Mouse (Mus musculus) CH12.LX (cell line): ENCODE data around the gene Gon7. TPM values are rescaled to one million over a fixed set of nuclear protein-coding genes. Genes with fewer than 3 reads are reported as not detected.

ENCODE experiments used
- DNase-seq: peaks from one replicate; pipeline ENCODE4 v3.0.0-alpha.2; 2013; ENCODE audit errors: extremely low read depth
- H3K27ac ChIP-seq: 2 replicates; pipeline ENCODE4 v1.5.1; 2012; ENCODE audit warnings: low read depth, mild to moderate bottlenecking, control low read depth, moderate library complexity; ENCODE audit not compliant: insufficient read depth
- H3K27me3 ChIP-seq: replicated peaks from 2 replicates; pipeline ENCODE3; 2012; ENCODE audit warnings: inconsistent platforms
- H3K36me3 ChIP-seq, 2 experiments: replicated peaks in 1 of 2; 2 replicates each; pipeline versions ENCODE3 to v1.6.1; 2012; ENCODE audit warnings: inconsistent platforms in 1 of 2, low read length in 1 of 2, mild to moderate bottlenecking in 1 of 2, mixed read lengths in 1 of 2, moderate library complexity in 1 of 2; ENCODE audit not compliant: control insufficient read depth in 1 of 2, insufficient read depth in 1 of 2
- H3K4me1 ChIP-seq, 2 experiments: 2 replicates each; pipeline ENCODE4 v1.6.1; 2012; ENCODE audit warnings: inconsistent platforms in 1 of 2, moderate library complexity in 1 of 2; ENCODE audit not compliant: insufficient read depth in 2 of 2, control insufficient read depth in 1 of 2
- H3K4me2 ChIP-seq: 2 replicates; pipeline ENCODE4 v1.6.1; 2012; ENCODE audit warnings: low read depth, mild to moderate bottlenecking, control low read depth; ENCODE audit not compliant: poor library complexity, insufficient read depth, severe bottlenecking
- H3K4me3 ChIP-seq, 3 experiments: fragments of 150-350 bp in 1 of 3; sonication (generic) in 1 of 3; replicated peaks in 1 of 3; 2 replicates each; pipeline versions ENCODE3 to v1.5.1; 2011 to 2012; ENCODE audit warnings: low read depth in 2 of 3, low read length in 2 of 3, mild to moderate bottlenecking in 2 of 3, moderate library complexity in 2 of 3, control low read depth in 1 of 3, improper control_type of control experiment in 1 of 3, inconsistent platforms in 1 of 3, mixed read lengths in 1 of 3; ENCODE audit not compliant: poor library complexity in 1 of 3
- H3K79me2 ChIP-seq: replicated peaks from 2 replicates; pipeline ENCODE4 v1.6.1; 2012; ENCODE audit warnings: mild to moderate bottlenecking, moderate library complexity; ENCODE audit not compliant: control insufficient read depth, poor library complexity, insufficient read depth, severe bottlenecking; ENCODE audit errors: extremely low read depth
- H3K9ac ChIP-seq: 2 replicates; pipeline ENCODE4 v1.6.1; 2012; ENCODE audit warnings: low read depth, mild to moderate bottlenecking, control low read depth, moderate library complexity; ENCODE audit not compliant: insufficient read depth
- H3K9me3 ChIP-seq: replicated peaks from 2 replicates; pipeline ENCODE3; 2012; ENCODE audit warnings: low read length, inconsistent platforms, mixed read lengths
- BHLHE40 ChIP-seq: IDR thresholded peaks from 2 replicates; pipeline ENCODE4 v1.6.1; 2011; ENCODE audit warnings: mild to moderate bottlenecking, low read depth, low read length, improper control_type of control experiment
- CHD2 ChIP-seq: IDR thresholded peaks from 2 replicates; pipeline ENCODE4 v1.6.1; 2011; ENCODE audit warnings: low read length, improper control_type of control experiment
- CTCF ChIP-seq, 2 experiments: IDR thresholded peaks in 1 of 2; conservative IDR thresholded peaks in 1 of 2; 2 replicates each; pipeline ENCODE4 v1.5.1; 2011 to 2012; ENCODE audit warnings: low read depth in 2 of 2, low read length in 2 of 2, improper control_type of control experiment in 1 of 2, inconsistent platforms in 1 of 2, mild to moderate bottlenecking in 1 of 2, moderate library complexity in 1 of 2
- ETS1 ChIP-seq: conservative IDR thresholded peaks from 2 replicates; pipeline ENCODE4 v1.6.1; 2012; ENCODE audit warnings: low read depth, mild to moderate bottlenecking, inconsistent platforms, low read length, improper control_type of control experiment, moderate library complexity
- JUN ChIP-seq: IDR thresholded peaks from 2 replicates; pipeline ENCODE4 v1.6.1; 2011; ENCODE audit warnings: low read depth, mild to moderate bottlenecking, low read length, improper control_type of control experiment, moderate library complexity; ENCODE audit not compliant: insufficient read depth
- MAX ChIP-seq: IDR thresholded peaks from 2 replicates; pipeline ENCODE4 v1.6.1; 2011; ENCODE audit warnings: low read length, improper control_type of control experiment
- MAZ ChIP-seq: IDR thresholded peaks from 2 replicates; pipeline ENCODE4 v1.6.1; 2012; ENCODE audit warnings: low read depth, mild to moderate bottlenecking, inconsistent platforms, low read length, improper control_type of control experiment, moderate library complexity
- MEF2A ChIP-seq: IDR thresholded peaks from 2 replicates; pipeline ENCODE4 v1.6.1; 2014; ENCODE audit warnings: low read depth, mild to moderate bottlenecking, inconsistent platforms, low read length, improper control_type of control experiment, borderline replicate concordance
- MYC ChIP-seq: IDR thresholded peaks from 2 replicates; pipeline ENCODE4 v1.6.1; 2011; ENCODE audit warnings: low read depth, mild to moderate bottlenecking, improper control_type of control experiment, low read length
- NRF1 ChIP-seq: IDR thresholded peaks from 2 replicates; pipeline ENCODE4 v1.6.1; 2014; ENCODE audit warnings: low read depth, mild to moderate bottlenecking, inconsistent platforms, low read length, improper control_type of control experiment, moderate library complexity
- RCOR1 ChIP-seq: conservative IDR thresholded peaks from 2 replicates; pipeline ENCODE4 v1.6.1; 2012; ENCODE audit warnings: low read depth, mild to moderate bottlenecking, inconsistent platforms, low read length, improper control_type of control experiment
- SIN3A ChIP-seq: IDR thresholded peaks from 2 replicates; pipeline ENCODE4 v1.6.1; 2012; ENCODE audit warnings: low read length, improper control_type of control experiment, inconsistent platforms
- SMC3 ChIP-seq: IDR thresholded peaks from 2 replicates; pipeline ENCODE4 v1.6.1; 2011; ENCODE audit warnings: low read depth, low read length, improper control_type of control experiment
- TBP ChIP-seq: conservative IDR thresholded peaks from 2 replicates; pipeline ENCODE4 v1.6.1; 2011; ENCODE audit warnings: low read depth, low read length, improper control_type of control experiment
- USF1 ChIP-seq: IDR thresholded peaks from 2 replicates; pipeline ENCODE4 v1.6.1; 2014; ENCODE audit warnings: low read depth, mild to moderate bottlenecking, inconsistent platforms, low read length, improper control_type of control experiment
- ZC3H11A ChIP-seq: IDR thresholded peaks from 2 replicates; pipeline ENCODE4 v1.6.1; 2012; ENCODE audit warnings: low read depth, mild to moderate bottlenecking, inconsistent platforms, low read length, improper control_type of control experiment
- ZMIZ1 ChIP-seq: IDR thresholded peaks from 2 replicates; pipeline ENCODE4 v1.6.1; 2012; ENCODE audit warnings: low read depth, mild to moderate bottlenecking, inconsistent platforms, low read length, improper control_type of control experiment
- dilution Hi-C: fragments of 300-500 bp; cut with MboI; formaldehyde crosslinking; loops from 2 replicates; pipeline ENCODE4 v1.14.3; 2020; ENCODE audit warnings: low sequenced_read_pairs; ENCODE audit not compliant: extremely low pct_unique_long_range_greater_than_20kb, extremely low pct_ligation_motif_present
- in situ Hi-C: fragments of 300-500 bp; cut with MboI; formaldehyde crosslinking; loops from 3 replicates; pipeline ENCODE4 v1.14.3; 2019; ENCODE audit warnings: low sequenced_read_pairs, low pct_ligation_motif_present, low pct_unique_long_range_greater_than_20kb, mixed read lengths
- polyA plus RNA-seq: library from polyadenylated mRNA; unstranded; fragments of >175 nt; gene quantifications from 2 replicates; pipeline ENCODE4 v1.2.1, GENCODE M21; 2012; ENCODE audit warnings: low read depth; ENCODE audit not compliant: insufficient read length
- total RNA-seq, 2 experiments: library from RNA; depleted of rRNA; stranded (reverse); fragments of 300-350 nt in 1 of 2; fragments of >200 nt in 1 of 2; gene quantifications; 2 replicates each; pipeline ENCODE4 v1.2.3; 2012 to 2014

Gon7 gene
- total and polyA plus RNA-seq, 3 experiments = 20.9 to 30.0 (median 21.1) TPM

GRCm38 (mm10) chr12:102703441-102703840 is 54.2 kb downstream of the Gon7 start:
- Histone ChIP-seq H3K4me1 (peaks cover 21 to 52% of the 10 kb centered on the region in 2 experiments), H3K9ac (peak overlapping the region; percentile 59), H3K27ac (peak overlapping the region; percentile 25; the same call in 1 of the 2 replicates), H3K27me3 (peaks cover 1% of the 10 kb centered on the region), H3K9me3 (no peaks in the 10 kb centered on the region), H3K36me3 (peaks cover 0 to 10% of the 10 kb centered on the region in 2 experiments), H3K4me2 (peak overlapping the region; percentile 86), H3K4me3 (peak overlapping the region; percentile 62 to 83 (median 72)), H3K79me2 (peaks cover 26% of the 10 kb centered on the region)
- dilution Hi-C loops = no loop called here
- no peak for DNase-seq
- in situ Hi-C loops = no loop called here
- TF ChIP-seq ETS1 (no peak), USF1 (no peak), JUN (no peak), MYC (no peak), ZMIZ1 (no peak), TBP (no peak), MEF2A (no peak), SIN3A (no peak), CHD2 (no peak), ZC3H11A (no peak), MAX (no peak), SMC3 (no peak), CTCF (conservative IDR thresholded peaks at IDR 0.05 in 1 of 2, IDR thresholded peaks at IDR 0.05 in 1 of 2; ENCODE audit: low read depth in 2 of 2, low read length in 2 of 2) (no peak), BHLHE40 (no peak), NRF1 (no peak), MAZ (no peak), RCOR1 (no peak)

Other genes with a start within 250 kb of the Gon7 start
- gene Chga, start 202.8 kb downstream of the Gon7 start, total RNA-seq (2012; rRNA removed) = not detected in 2 replicates
- not detected in 2 replicates for gene Chga, start 202.8 kb downstream of the Gon7 start, total RNA-seq (2014; rRNA removed)
- gene Chga, start 202.8 kb downstream of the Gon7 start, polyA plus RNA-seq = not detected in 2 replicates
- 16.0 and 19.2 TPM in 2 replicates for gene Itpk1, start 52.9 kb downstream of the Gon7 start, total RNA-seq (2012; rRNA removed)
- gene Itpk1, start 52.9 kb downstream of the Gon7 start, total RNA-seq (2014; rRNA removed) = 12.8 and 14.0 TPM in 2 replicates
- 24.3 and 25.1 TPM in 2 replicates for gene Itpk1, start 52.9 kb downstream of the Gon7 start, polyA plus RNA-seq
- gene Moap1, start 14.1 kb downstream of the Gon7 start, total RNA-seq (2012; rRNA removed) = 7.1 and 7.9 TPM in 2 replicates
- gene Moap1, start 14.1 kb downstream of the Gon7 start, total RNA-seq (2014; rRNA removed) = 5.5 and 12.7 TPM in 2 replicates
- 6.1 and 15.4 TPM in 2 replicates for gene Moap1, start 14.1 kb downstream of the Gon7 start, polyA plus RNA-seq
- gene Tmem251, start 14.0 kb downstream of the Gon7 start, total RNA-seq (2012; rRNA removed) = 3.9 and 7.2 TPM in 2 replicates
- gene Tmem251, start 14.0 kb downstream of the Gon7 start, total RNA-seq (2014; rRNA removed) = 10.9 and 11.1 TPM in 2 replicates
- gene Tmem251, start 14.0 kb downstream of the Gon7 start, polyA plus RNA-seq = 13.9 and 14.6 TPM in 2 replicates
- gene Gm28051, start within 50 bp of the Gon7 start, total RNA-seq (2012; rRNA removed) = not detected in 2 replicates
- not detected in 2 replicates for gene Gm28051, start within 50 bp of the Gon7 start, total RNA-seq (2014; rRNA removed)
- not detected in 2 replicates for gene Gm28051, start within 50 bp of the Gon7 start, polyA plus RNA-seq
- gene Ubr7, start 164 bp upstream of the Gon7 start, total RNA-seq (2012; rRNA removed) = 47.8 and 48.8 TPM in 2 replicates
- gene Ubr7, start 164 bp upstream of the Gon7 start, total RNA-seq (2014; rRNA removed) = 80.4 and 89.4 TPM in 2 replicates
- gene Ubr7, start 164 bp upstream of the Gon7 start, polyA plus RNA-seq = 44.7 and 46.3 TPM in 2 replicates
- 5.7 and 6.7 TPM in 2 replicates for gene Gm20604, start 869 bp upstream of the Gon7 start, total RNA-seq (2012; rRNA removed)
- gene Gm20604, start 869 bp upstream of the Gon7 start, total RNA-seq (2014; rRNA removed) = 13.6 and 14.4 TPM in 2 replicates
- gene Gm20604, start 869 bp upstream of the Gon7 start, polyA plus RNA-seq = 9.2 and 11.3 TPM in 2 replicates
- gene Btbd7, start 120.7 kb upstream of the Gon7 start, total RNA-seq (2012; rRNA removed) = 3.6 and 4.2 TPM in 2 replicates
- gene Btbd7, start 120.7 kb upstream of the Gon7 start, total RNA-seq (2014; rRNA removed) = 7.2 and 7.4 TPM in 2 replicates
- 4.1 and 5.1 TPM in 2 replicates for gene Btbd7, start 120.7 kb upstream of the Gon7 start, polyA plus RNA-seq
- gene Cox8c, start 141.5 kb upstream of the Gon7 start, total RNA-seq (2012; rRNA removed) = not detected in 2 replicates
- not detected in 2 replicates for gene Cox8c, start 141.5 kb upstream of the Gon7 start, total RNA-seq (2014; rRNA removed)
- not detected in 2 replicates for gene Cox8c, start 141.5 kb upstream of the Gon7 start, polyA plus RNA-seq
- gene Unc79, start 191.1 kb upstream of the Gon7 start, total RNA-seq (2012; rRNA removed) = 0.04 TPM in 2 replicates
- 0.05 and 0.07 TPM in 2 replicates for gene Unc79, start 191.1 kb upstream of the Gon7 start, total RNA-seq (2014; rRNA removed)
- 0.46 and 0.86 TPM in 2 replicates for gene Unc79, start 191.1 kb upstream of the Gon7 start, polyA plus RNA-seq